Mouse (Mus musculus): ENCODE measurements at regions not wholly inside any gene's neighbourhood (a gene's known extent, or its start where the extent isn't known, plus 50 kb on each side); places are given as distances from the start of the nearest gene placed in this dataset.
"Not testable (repeated sequence)": the region's sequence is repeated elsewhere in the genome, so short reads cannot be mapped to it uniquely, and the experiment has no call there.

- no peak for DNase-seq (ENCODE audit: low spot score)
Observed at GRCm38 (mm10) chr13:39566491-39566890, 605.8 kb upstream of the Slc35b3 start.

GRCm38 (mm10) chr13:39537724-39538440, 577.2 kb upstream of the Slc35b3 start:
- peak; percentile 65 for DNase-seq (ENCODE audit: low spot score)

DNA sequence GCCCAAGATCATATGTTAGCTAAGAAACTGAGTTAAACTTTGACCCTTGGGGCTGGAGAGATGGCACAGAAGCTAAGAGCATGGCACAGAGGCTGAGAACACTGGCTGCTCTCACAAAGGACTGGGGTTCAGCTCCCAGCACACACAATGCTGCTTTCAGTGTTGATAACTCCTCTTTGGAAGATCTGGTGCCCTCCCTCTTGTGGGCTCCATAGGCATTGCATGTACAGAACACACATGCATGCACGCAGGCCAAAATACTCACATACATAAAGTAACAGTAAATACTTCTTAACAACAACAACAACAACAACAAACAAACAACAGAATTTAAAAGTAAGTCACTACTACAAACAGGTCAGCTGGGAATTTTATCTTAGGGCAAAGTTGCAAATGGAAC, 565.8 kb upstream of the Slc35b3 start:
- DNase-seq (ENCODE audit: low spot score), result no peak

- peak; percentile 91 for DNase-seq (ENCODE audit: low spot score)
Observed at GRCm38 (mm10) chr13:39523856-39524301, 563.2 kb upstream of the Slc35b3 start.

DNA sequence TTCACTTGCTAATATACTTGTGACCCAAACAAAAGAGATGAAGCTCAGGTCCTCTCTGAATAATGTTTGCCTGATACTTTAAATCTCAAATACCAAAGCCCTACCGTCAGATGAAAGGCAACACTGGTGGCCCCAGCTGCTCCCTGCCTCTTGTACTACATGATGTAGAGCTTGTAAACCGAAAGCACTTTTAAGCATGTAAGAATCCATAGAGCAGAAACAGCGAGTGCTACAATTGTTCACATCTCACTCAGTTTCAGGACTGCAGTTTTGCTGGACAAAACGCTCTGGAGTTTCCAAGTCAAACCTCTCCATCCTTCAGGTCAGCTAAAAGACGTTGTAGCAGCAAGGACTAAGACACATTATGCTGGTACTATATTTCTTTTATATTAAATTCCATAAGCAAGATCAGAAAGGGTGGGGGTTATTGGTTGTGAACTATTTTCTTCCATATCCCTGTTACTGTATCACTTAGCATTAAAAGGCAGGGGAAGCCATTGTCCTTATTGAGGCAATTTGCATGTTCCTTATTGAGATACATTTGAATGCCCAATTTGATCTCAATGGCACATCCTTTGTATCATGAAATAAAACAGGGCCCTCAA, 562.7 kb upstream of the Slc35b3 start:
- peak; percentile 53 for DNase-seq (ENCODE audit: low spot score)

GRCm38 (mm10) chr13:39520846-39521245, 560.2 kb upstream of the Slc35b3 start:
- no peak for DNase-seq (ENCODE audit: low spot score)

GRCm38 (mm10) chr13:39516106-39516505, 555.4 kb upstream of the Slc35b3 start:
- peak; percentile 35 for DNase-seq (ENCODE audit: low spot score)

DNA sequence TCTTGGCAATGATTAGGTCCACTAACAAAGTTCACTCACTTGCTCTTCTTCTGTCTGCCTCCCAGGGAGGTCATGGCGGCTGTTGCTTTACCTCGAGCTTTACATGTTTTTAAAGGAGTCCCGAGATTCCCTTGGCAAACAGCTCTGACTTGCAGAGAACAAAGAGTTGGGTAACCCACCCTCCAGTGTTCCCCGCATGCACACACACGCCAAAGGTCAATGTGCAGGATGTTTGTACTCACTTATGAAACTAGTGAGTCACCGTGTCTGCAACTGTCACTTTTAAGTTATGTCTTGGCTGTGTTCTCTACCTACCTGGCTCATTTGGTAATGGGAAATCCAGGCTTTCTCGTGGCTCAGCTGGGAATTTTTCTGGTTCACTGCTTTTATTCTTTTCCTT, 529.1 kb upstream of the Slc35b3 start:
- DNase-seq (ENCODE audit: low spot score), result peak; percentile 6

DNA sequence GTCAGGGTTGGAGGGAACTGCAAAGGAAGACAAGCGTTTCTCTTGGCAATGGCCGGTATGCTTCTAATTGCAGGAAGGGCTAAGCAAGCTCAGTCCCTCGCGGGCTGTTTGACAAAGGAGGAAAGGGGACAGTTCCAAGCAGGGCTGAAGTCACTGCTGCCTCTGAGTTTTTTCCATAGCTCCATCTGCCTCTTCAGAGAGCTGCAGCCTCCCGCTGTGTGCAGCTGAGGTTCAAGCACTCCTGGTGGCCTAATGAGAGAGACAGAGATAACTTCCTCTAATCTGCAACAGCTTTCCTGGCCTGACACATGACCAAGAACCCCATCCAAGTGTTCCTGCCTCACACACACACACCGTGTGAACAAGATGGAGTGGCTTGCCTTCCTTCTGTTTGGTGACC, 511.9 kb upstream of the Slc35b3 start:
- DNase-seq (ENCODE audit: low spot score), result no peak

DNA sequence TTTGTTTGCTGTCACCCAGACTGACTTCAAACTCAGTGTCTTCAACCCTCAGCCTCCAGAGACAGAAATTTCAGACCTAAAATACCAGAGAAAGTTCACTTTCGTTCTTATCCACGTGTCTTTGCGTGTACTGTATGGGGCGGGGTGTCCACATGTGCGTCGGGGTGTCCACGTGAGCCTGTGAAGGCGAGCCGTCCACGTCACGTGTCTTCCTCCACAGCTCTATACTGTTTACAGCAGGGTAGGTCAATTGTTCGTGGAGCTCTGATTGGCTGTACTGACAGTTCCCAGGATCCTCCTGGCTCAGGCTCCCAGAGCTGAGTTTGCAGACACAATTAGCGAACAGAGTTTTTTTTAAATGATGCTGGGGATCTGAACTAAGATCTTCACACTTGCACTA, 481.1 kb upstream of the Slc35b3 start:
- no peak for DNase-seq (ENCODE audit: low spot score)

DNA sequence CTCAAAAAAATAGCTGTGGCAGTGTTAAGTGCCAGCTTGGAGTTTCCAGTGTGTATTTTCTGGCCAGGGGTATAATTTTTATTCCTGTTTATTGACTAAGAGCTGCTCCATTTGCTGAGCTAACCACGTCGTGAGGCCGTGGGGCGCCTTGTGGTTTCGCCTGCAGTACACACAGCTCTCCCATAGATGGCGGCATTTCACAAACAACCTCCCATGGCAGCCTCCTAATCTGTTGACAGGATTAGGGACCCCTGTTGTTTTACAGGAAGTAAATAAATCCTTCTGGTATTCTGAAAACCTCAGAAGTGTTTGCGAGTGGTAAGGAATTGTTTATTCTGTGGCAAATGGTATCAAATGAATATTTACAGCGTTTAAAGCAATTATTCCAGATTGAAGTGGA, 480.2 kb upstream of the Slc35b3 start:
- peak; percentile 80 for DNase-seq (ENCODE audit: low spot score)

- no peak for DNase-seq (ENCODE audit: low spot score)
Observed at GRCm38 (mm10) chr13:39440336-39440735, 479.7 kb upstream of the Slc35b3 start.

DNA sequence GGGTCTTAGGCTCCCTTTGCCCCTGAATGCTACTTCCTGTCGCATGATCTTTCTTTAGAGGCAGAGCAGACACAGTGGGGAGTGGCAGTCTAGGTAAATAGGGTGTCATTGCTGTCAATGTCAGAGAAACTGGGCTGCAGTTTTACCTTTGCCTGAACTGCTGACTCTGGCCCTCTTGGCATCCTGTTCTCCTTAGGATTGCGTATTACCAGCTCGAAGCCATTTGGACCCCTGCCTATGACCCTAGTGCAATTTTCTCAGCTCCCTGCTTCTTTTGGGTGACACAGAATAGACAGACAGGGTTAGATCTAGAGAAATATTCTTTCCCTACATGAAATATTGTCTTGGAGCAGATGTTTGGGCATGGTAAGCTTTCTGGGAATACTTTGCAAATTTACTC, 467.3 kb upstream of the Slc35b3 start:
- DNase-seq (ENCODE audit: low spot score), result no peak

GRCm38 (mm10) chr13:39425944-39426343, 465.3 kb upstream of the Slc35b3 start:
- no peak for DNase-seq (ENCODE audit: low spot score)

GRCm38 (mm10) chr13:39418127-39418526, 457.5 kb upstream of the Slc35b3 start:
- peak; percentile 60 for DNase-seq (ENCODE audit: low spot score)

- DNase-seq (ENCODE audit: low spot score), result peak; percentile 15
Observed at GRCm38 (mm10) chr13:39411471-39412251, 451.0 kb upstream of the Slc35b3 start.

- DNase-seq (ENCODE audit: low spot score), result no peak
Observed at GRCm38 (mm10) chr13:39392589-39392988, 431.9 kb upstream of the Slc35b3 start.

- DNase-seq (ENCODE audit: low spot score), result not testable (repeated sequence)
Observed at GRCm38 (mm10) chr13:39392151-39392550, 431.5 kb upstream of the Slc35b3 start.

DNA sequence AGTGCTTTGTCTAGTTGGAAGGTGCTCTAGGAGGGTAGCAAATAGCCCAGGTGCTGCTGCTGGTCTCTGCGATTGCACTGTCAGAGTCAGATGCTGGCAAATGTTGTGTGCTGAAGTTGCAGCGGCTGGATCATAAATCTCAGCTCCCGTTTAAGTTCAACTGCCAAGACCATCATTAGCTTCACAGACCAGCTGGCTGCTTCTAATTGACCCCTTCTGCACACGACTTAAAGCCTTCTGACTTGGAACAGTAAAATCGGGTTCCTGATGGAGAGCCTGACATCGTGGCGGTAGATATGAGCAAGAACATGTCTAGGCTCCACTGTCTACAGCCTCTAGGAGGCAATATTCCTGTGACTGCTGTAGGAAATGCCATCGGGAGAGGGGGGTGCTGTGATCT, 416.0 kb upstream of the Slc35b3 start:
- DNase-seq (ENCODE audit: low spot score), result no peak

- DNase-seq (ENCODE audit: low spot score), result no peak
Observed at GRCm38 (mm10) chr13:39376269-39376668, 415.6 kb upstream of the Slc35b3 start.

- DNase-seq (ENCODE audit: low spot score), result no peak
Observed at GRCm38 (mm10) chr13:39372565-39372964, 411.9 kb upstream of the Slc35b3 start.

DNA sequence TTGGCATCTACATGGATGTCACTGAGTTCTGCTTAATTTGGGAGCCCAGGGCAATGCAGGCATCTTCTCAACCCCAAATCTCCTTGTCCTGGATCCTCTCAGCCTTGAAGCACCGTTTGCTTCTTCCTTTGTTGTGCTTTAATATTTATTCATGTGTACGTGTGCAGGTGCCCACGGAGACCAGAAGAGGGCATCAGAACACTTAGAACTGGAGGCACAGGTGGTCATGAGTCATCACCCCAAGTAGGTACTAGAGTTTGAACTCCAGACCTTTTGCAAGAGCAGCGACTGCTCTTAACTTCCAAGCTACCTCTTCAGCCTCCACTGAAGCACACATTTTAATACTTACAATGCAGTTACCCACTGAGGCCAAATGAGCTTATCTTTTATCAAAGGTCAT, 403.0 kb upstream of the Slc35b3 start:
- peak; percentile 34 for DNase-seq (ENCODE audit: low spot score)

DNA sequence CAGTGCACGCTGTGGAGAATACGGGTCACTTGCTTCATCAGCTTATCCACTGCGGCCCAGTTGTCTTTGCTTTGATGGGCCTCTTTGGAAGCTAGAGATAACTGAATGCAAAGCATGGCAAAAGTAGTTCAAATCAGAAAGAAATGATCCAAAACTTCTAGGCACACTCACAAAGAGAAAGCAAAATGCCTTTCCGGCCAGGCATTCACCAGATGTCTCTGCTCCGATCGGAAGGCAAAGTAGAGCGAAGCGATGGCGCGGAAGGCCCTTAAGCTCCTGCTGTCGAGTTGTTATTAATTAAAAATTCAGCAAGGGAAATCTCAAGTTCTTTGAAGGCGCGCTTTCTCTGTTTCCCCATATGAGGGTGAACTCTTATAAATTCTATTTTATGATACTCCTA, 401.9 kb upstream of the Slc35b3 start:
- no peak for DNase-seq (ENCODE audit: low spot score)
